Mouse (Mus musculus) testis, adult 2 months (tissue): ENCODE results near the gene Ankzf1. TPM values are rescaled to one million over a fixed set of nuclear protein-coding genes. Genes with fewer than 3 reads are reported as not detected.
A peak's percentile ranks its signal among the peaks of the same experiment; 100 is the strongest.
"Not testable (repeated sequence)": the region's sequence is repeated elsewhere in the genome, so short reads cannot be mapped to it uniquely, and the experiment has no call there.

Source experiments
- H3K27ac ChIP-seq: fragments of 200-500 bp; 2 replicates; pipeline ENCODE4 v1.5.1; 2012; ENCODE audit warnings: low read depth, low read length; ENCODE audit not compliant: control insufficient read depth, insufficient read depth
- H3K27me3 ChIP-seq: fragments of 200-500 bp; 2 replicates; pipeline ENCODE4 v1.6.1; 2012; ENCODE audit warnings: mild to moderate bottlenecking, low read length, moderate library complexity; ENCODE audit not compliant: control insufficient read depth, insufficient read depth
- H3K36me3 ChIP-seq: fragments of 200-500 bp; 2 replicates; pipeline ENCODE4 v1.6.1; 2012; ENCODE audit warnings: mild to moderate bottlenecking, low read length; ENCODE audit not compliant: control insufficient read depth, insufficient read depth
- H3K4me1 ChIP-seq: fragments of 200-500 bp; 2 replicates; pipeline ENCODE4 v1.6.1; 2012; ENCODE audit warnings: low read length; ENCODE audit not compliant: control insufficient read depth, insufficient read depth
- H3K4me3 ChIP-seq: fragments of 200-500 bp; 2 replicates; pipeline ENCODE4 v1.5.1; 2012; ENCODE audit warnings: low read depth, mild to moderate bottlenecking, low read length, moderate library complexity, mixed read lengths; ENCODE audit not compliant: control insufficient read depth
- CTCF ChIP-seq: fragments of 200-500 bp; IDR thresholded peaks from 2 replicates; pipeline ENCODE4 v1.5.1; 2012; ENCODE audit warnings: low read depth, mild to moderate bottlenecking, inconsistent platforms, low read length, moderate library complexity; ENCODE audit not compliant: control insufficient read depth, insufficient read depth, insufficient replicate concordance
- POLR2A ChIP-seq: fragments of 200-500 bp; IDR thresholded peaks from 2 replicates; pipeline ENCODE4 v1.6.1; 2012; ENCODE audit warnings: low read depth, mild to moderate bottlenecking, inconsistent platforms, low read length, moderate library complexity; ENCODE audit not compliant: control insufficient read depth
- polyA plus RNA-seq: library from polyadenylated mRNA; depleted of rRNA; stranded (reverse); fragments of >200 nt; gene quantifications from 2 replicates; pipeline ENCODE4 v1.2.3, GENCODE M21; 2012

Ankzf1 gene
- polyA plus RNA-seq, 1 experiment, result 5.4 TPM

DNA sequence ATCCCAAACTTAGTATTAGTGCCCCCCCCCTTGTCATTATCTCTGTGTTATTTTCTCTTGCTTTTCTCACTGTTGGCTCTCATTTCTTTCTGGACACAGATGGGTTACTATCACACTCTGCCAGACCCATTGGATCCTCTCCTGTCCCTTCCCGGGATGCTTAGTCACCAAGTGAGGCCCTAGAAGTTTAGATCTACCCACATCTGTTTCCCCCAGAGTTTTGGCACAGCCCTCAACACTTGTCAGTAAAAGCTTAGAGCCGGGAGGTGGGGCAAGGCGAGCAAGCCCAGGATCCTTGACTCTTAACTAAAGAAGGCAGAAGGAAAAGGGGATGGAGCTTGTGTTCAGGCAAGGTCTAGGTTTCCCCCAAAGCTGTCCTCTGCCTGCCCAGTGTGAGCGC lies 37.2 kb downstream of the Ankzf1 start:
- TF ChIP-seq CTCF, result no peak
- TF ChIP-seq POLR2A, result no peak
- H3K27me3 ChIP-seq, result no peaks in the 10 kb centered on the region
- H3K36me3 ChIP-seq, result no peaks in the 10 kb centered on the region
- H3K27ac ChIP-seq, result no peak overlapping the region
- no peak overlapping the region for H3K4me3 ChIP-seq
- H3K4me1 ChIP-seq, result no peaks in the 10 kb centered on the region

- Histone ChIP-seq H3K4me3 (peak overlapping the region; percentile 71), H3K27me3 (no peaks in the 10 kb centered on the region), H3K36me3 (no peaks in the 10 kb centered on the region), H3K4me1 (no peaks in the 10 kb centered on the region), H3K27ac (no peak overlapping the region)
- TF ChIP-seq CTCF, result no peak
- no peak for TF ChIP-seq POLR2A
These were observed 38.5 kb downstream of the Ankzf1 start for GRCm38 (mm10) chr1:75230335-75230994.

GRCm38 (mm10) chr1:75231224-75231623 lies 39.3 kb downstream of the Ankzf1 start:
- Histone ChIP-seq H3K27me3 (no peaks in the 10 kb centered on the region), H3K36me3 (no peaks in the 10 kb centered on the region), H3K4me3 (peak overlapping the region; percentile 71), H3K27ac (no peak overlapping the region), H3K4me1 (no peaks in the 10 kb centered on the region)
- TF ChIP-seq POLR2A, result no peak
- TF ChIP-seq CTCF, result no peak

DNA sequence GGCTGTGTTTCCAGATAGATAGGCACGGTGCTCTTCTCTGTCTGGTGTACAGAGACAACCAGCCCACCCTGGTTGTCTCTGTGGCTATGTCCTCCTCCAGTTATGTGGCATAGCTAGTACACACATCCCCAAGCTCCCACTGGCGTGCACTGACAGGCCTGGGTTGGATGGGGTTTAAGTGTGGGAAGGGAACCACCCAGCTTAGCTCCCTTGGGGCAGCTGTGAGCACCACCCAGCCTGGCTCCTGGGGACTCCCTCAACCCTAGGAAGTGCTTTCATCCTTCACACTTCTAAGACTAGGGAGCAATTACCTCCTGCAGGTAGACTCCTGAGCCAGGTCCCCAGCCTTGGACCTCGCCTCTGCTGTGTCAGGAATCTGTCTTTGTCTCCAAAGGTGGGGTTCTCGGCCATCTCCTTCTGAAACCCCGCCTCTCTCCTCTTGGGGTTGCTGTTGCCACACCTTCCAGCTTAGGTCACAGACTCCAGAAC lies 39.8 kb downstream of the Ankzf1 start, which contains the start of gene A630095N17Rik:
Gene A630095N17Rik, minus strand, starts transcription at position 439 of the 489 bp plus-strand sequence.
- TF ChIP-seq POLR2A, result peak; percentile 58; the same call in 1 of the 2 replicates
- TF ChIP-seq CTCF, result no peak; the same call in 1 of the 2 replicates
- peak within 1 kb of the TSS; percentile 36; the same call in 1 of the 2 replicates for H3K27ac ChIP-seq
- H3K4me1 ChIP-seq, result no peaks in the 10 kb centered on the region
- H3K4me3 ChIP-seq, result peak within 1 kb of the TSS; percentile 71
- no peaks in the 10 kb centered on the region for H3K36me3 ChIP-seq
- H3K27me3 ChIP-seq, result no peaks in the 10 kb centered on the region

- not testable (repeated sequence) for H3K27me3 ChIP-seq, H3K36me3 ChIP-seq, H3K4me1 ChIP-seq, H3K27ac ChIP-seq
- H3K4me3 ChIP-seq, result peak overlapping the region; percentile 14; the same call in 1 of the 2 replicates
These were observed 40.5 kb downstream of the Ankzf1 start for GRCm38 (mm10) chr1:75232489-75232888.

- H3K27ac ChIP-seq, result no peak overlapping the region
- no peak; the same call in 1 of the 2 replicates for TF ChIP-seq POLR2A
- TF ChIP-seq CTCF, result no peak
- peak overlapping the region; percentile 81 for H3K4me3 ChIP-seq
- H3K27me3 ChIP-seq, result no peaks in the 10 kb centered on the region
- H3K36me3 ChIP-seq, result no peaks in the 10 kb centered on the region; the same call in 1 of the 2 replicates
- H3K4me1 ChIP-seq, result no peaks in the 10 kb centered on the region
These were observed 42.7 kb downstream of the Ankzf1 start for GRCm38 (mm10) chr1:75234606-75235005.

DNA sequence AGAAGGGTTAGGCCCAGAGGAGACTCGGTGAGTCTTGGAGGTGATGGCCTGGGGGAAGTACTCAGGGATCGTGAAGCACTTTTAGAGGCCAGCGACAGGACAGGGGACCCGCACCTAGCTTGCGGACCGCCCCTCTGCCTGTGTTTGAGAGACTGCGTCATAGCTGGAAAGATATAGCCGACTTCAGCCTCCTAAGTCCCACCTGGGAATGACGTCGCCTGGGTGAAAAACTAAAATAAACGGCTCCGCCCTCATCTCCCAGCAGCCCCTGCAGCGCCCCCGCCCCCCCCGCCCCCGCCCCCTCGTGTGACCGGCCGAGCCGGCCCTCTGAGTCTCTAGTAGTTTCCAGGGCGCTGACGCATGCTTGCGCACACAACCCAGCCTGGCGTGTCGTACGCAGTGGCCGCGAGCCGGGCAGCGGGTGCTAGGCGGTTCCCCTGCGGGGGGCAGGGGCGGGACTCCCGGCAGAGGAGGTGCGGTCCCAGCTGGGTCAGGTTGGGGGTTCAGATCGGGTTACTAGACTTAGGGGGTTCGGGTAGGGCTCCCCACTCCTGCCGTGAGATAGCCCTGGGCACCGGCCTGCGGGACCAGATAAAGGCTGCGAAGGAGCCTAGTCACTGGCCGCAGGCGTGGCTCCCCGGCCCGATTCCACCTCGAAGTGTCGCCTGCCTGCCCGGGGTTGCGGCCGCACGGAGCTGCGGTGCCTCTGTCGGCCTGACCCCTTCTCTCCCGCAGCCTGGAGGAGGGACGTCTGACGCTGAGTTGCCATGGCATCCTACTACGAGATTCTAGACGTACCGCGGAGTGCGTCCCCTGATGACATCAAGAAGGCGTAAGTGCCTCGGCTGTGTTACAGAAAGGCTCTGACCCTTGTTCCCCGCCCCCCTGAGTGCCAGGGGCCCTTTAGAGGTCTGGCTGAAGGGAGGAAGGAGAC lies 44.4 kb downstream of the Ankzf1 start, which contains the start of gene Dnajb2:
Gene Dnajb2, plus strand, starts transcription at position 290 of the 934 bp plus-strand sequence.
- TF ChIP-seq POLR2A (peak; percentile 89), CTCF (no peak)
- Histone ChIP-seq H3K27ac (peak within 1 kb of the TSS; percentile 91), H3K36me3 (peaks cover 2% of the 10 kb centered on the region), H3K4me3 (peak within 1 kb of the TSS; percentile 91), H3K27me3 (no peaks in the 10 kb centered on the region), H3K4me1 (no peaks in the 10 kb centered on the region)
